In genomic region chr9:47545245-47545644, GRCm38 (mm10) we compare ENCODE assay signal across 18 mouse cellular contexts. TPM values are rescaled to one million over a fixed set of nuclear protein-coding genes. Genes with fewer than 3 reads are reported as not detected.
DNase-seq lines count a peak whose midpoint lies in the region; ATAC-seq and TF ChIP-seq lines count a peak whose summit lies in the region.
"Had no signal": no experiment of that assay in that cellular context is flagged by ENCODE, and none has a peak within 500 bp of the region (broad histone marks: within the 10 kb centered on the region; RNA-seq: fewer than 3 reads in every experiment).

No protein-coding gene starts in this region.

- H3K27me3 ChIP-seq in kidney, embryonic 15.5 days: peaks cover 6% of the 10 kb centered on the region; the same call in 1 of the 2 replicates
- H3K27me3 ChIP-seq in embryonic facial prominence, embryonic 10.5 days (replicated peaks; ENCODE audit: low read depth, poor library complexity, severe bottlenecking): no peaks in the 10 kb centered on the region
- peaks cover 19% of the 10 kb centered on the region; the same call in 1 of the 2 replicates for H3K27me3 ChIP-seq in limb, embryonic 14.5 days (ENCODE audit: control insufficient read depth, insufficient read depth, low read length)
- H3K27me3 ChIP-seq: midbrain, embryonic 15.5 days had no signal

- ATAC-seq in kidney, embryonic 15.5 days (replicated peaks; ENCODE audit: low FRiP score): no peak
- ATAC-seq in limb, embryonic 14.5 days (ENCODE audit: low FRiP score, low read depth): no peak
- ATAC-seq: hindbrain, postnatal 0 days; midbrain, embryonic 15.5 days had no signal

- H3K4me2 ChIP-seq in kidney, embryonic 15.5 days: peak overlapping the region; percentile 47
- peak overlapping the region; percentile 32; the same call in 1 of the 2 replicates for H3K4me2 ChIP-seq in limb, embryonic 14.5 days (replicated peaks; ENCODE audit: low read depth, low read length, severe bottlenecking)
- H3K4me2 ChIP-seq: midbrain, embryonic 15.5 days had no signal

- no peak for DNase-seq in kidney, postnatal 4 days
- no peak for DNase-seq in embryonic facial prominence, embryonic 10.5 days (ENCODE audit: low spot score)
- DNase-seq in limb, embryonic 14.5 days (ENCODE audit: low spot score): no peak
- no peak for DNase-seq in heart, adult 9 months (ENCODE audit: low spot score in 2 of 2)
- no peak for DNase-seq in retina, embryonic 14.5 days (ENCODE audit: low spot score)
- DNase-seq: adrenal gland, postnatal 10 days; cerebellum, adult 18-20 months; gastrocnemius, postnatal 14 days; kidney, postnatal 36 days; layer of hippocampus, postnatal 36 days; lung, adult 2 months; thymus, postnatal 36 days had no signal

- 19% methylated on average over 7 of the region's 7 CpGs for WGBS in kidney, embryonic 15.5 days
- WGBS in embryonic facial prominence, embryonic 10.5 days: 64% methylated on average over 7 of the region's 7 CpGs
- 20% methylated on average over 7 of the region's 7 CpGs for WGBS in limb, embryonic 14.5 days

- peaks cover 19% of the 10 kb centered on the region for H3K4me1 ChIP-seq in kidney, embryonic 15.5 days
- peaks cover 31% of the 10 kb centered on the region for H3K4me1 ChIP-seq in embryonic facial prominence, embryonic 10.5 days
- no peaks in the 10 kb centered on the region; the same call in 1 of the 2 replicates for H3K4me1 ChIP-seq in embryonic fibroblast, embryonic 13.5 days (ENCODE audit: control insufficient read depth, insufficient read depth, low read length)
- peaks cover 13% of the 10 kb centered on the region for H3K4me1 ChIP-seq in limb, embryonic 14.5 days (ENCODE audit: control insufficient read depth, insufficient read depth, low read length)

- H3K9me3 ChIP-seq in kidney, embryonic 15.5 days (replicated peaks): no peaks in the 10 kb centered on the region
- no peaks in the 10 kb centered on the region for H3K9me3 ChIP-seq in embryonic facial prominence, embryonic 10.5 days
- no peaks in the 10 kb centered on the region for H3K9me3 ChIP-seq in limb, embryonic 14.5 days (ENCODE audit: control insufficient read depth, low read length)
- H3K9me3 ChIP-seq: heart, embryonic 10.5 days; midbrain, embryonic 15.5 days had no signal

- TF ChIP-seq POLR2A in embryonic fibroblast, embryonic 13.5 days (IDR thresholded peaks at IDR 0.05; ENCODE audit: low read depth, low read length): no peak
- TF ChIP-seq POLR2A in limb, embryonic 14.5 days (IDR thresholded peaks at IDR 0.05; ENCODE audit: borderline replicate concordance, extremely low read depth, insufficient read depth, insufficient read length): no peak

- peak overlapping the region; percentile 23 for H3K4me3 ChIP-seq in kidney, embryonic 15.5 days (replicated peaks)
- peak overlapping the region; percentile 28; the same call in 1 of the 2 replicates for H3K4me3 ChIP-seq in embryonic facial prominence, embryonic 10.5 days
- H3K4me3 ChIP-seq in embryonic fibroblast, embryonic 13.5 days (ENCODE audit: insufficient read depth, low read length): peak overlapping the region; percentile 2; the same call in 1 of the 2 replicates
- H3K4me3 ChIP-seq in limb, embryonic 14.5 days (replicated peaks; ENCODE audit: low read length): no peak overlapping the region
- H3K4me3 ChIP-seq: heart, embryonic 10.5 days; midbrain, embryonic 15.5 days had no signal

- H3K9ac ChIP-seq in kidney, embryonic 15.5 days: 0 out of 2 replicates have a peak overlapping the region, but pooled peaks have one; percentile 22
- no peak overlapping the region for H3K9ac ChIP-seq in limb, embryonic 14.5 days (ENCODE audit: low read depth, low read length, severe bottlenecking)
- H3K9ac ChIP-seq: midbrain, embryonic 15.5 days had no signal

- H3K36me3 ChIP-seq in kidney, embryonic 15.5 days: no peaks in the 10 kb centered on the region
- peaks cover 28% of the 10 kb centered on the region for H3K36me3 ChIP-seq in embryonic facial prominence, embryonic 10.5 days (replicated peaks)
- no peaks in the 10 kb centered on the region for H3K36me3 ChIP-seq in limb, embryonic 14.5 days (ENCODE audit: control insufficient read depth, insufficient read depth, low read length)
- H3K36me3 ChIP-seq: G1E had no signal

- peak overlapping the region; percentile 37; the same call in 1 of the 2 replicates for H3K27ac ChIP-seq in kidney, embryonic 15.5 days
- no peak overlapping the region; the same call in 1 of the 2 replicates for H3K27ac ChIP-seq in embryonic facial prominence, embryonic 10.5 days (replicated peaks)
- H3K27ac ChIP-seq in embryonic fibroblast, embryonic 13.5 days (ENCODE audit: insufficient read depth, low read length): no peak overlapping the region
- H3K27ac ChIP-seq in limb, embryonic 14.5 days (replicated peaks; ENCODE audit: low read depth, low read length): no peak overlapping the region
- H3K27ac ChIP-seq: heart, embryonic 10.5 days; hindbrain, postnatal 0 days; midbrain, embryonic 15.5 days had no signal

- TF ChIP-seq CTCF in embryonic fibroblast, embryonic 13.5 days (IDR thresholded peaks at IDR 0.05; ENCODE audit: borderline replicate concordance, insufficient read depth, low read length): no peak

RNA-seq across cellular contexts. Expression of gene Cadm1, which starts 15.3 kb away (rescaled TPM):
- polyA plus RNA-seq in kidney, embryonic 15.5 days (2015; fragmentation: Nextera tagmentation; extraction: Ambion mirVana): 68.8 and 72.2 TPM in 2 replicates
- polyA plus RNA-seq in embryonic facial prominence, embryonic 10.5 days (2016; fragmentation: Nextera tagmentation; extraction: Ambion mirVana): 119 and 120 TPM in 2 replicates
- 1.6 and 5.6 TPM in 2 replicates for polyA plus RNA-seq in embryonic fibroblast, embryonic 13.5 days (2011; ENCODE audit: insufficient read length, low read depth, missing spikeins)
- polyA plus RNA-seq in limb, embryonic 14.5 days (2012; rRNA removed): 15.4 and 16.7 TPM in 2 replicates
- 37.5 and 46.2 TPM in 2 replicates for polyA plus RNA-seq in limb, embryonic 14.5 days (2014; fragmentation: Nextera tagmentation; extraction: Ambion mirVana)
- polyA plus RNA-seq: G1E had no signal
